Mouse (Mus musculus) cortical plate, adult 2 months (tissue): ENCODE measurements at regions not wholly inside any gene's neighbourhood (a gene's known extent, or its start where the extent isn't known, plus 50 kb on each side); places are given as distances from the start of the nearest gene placed in this dataset.

Experiments
- CTCF ChIP-seq: fragments of 200-500 bp; IDR thresholded peaks from 2 replicates; pipeline ENCODE4 v1.5.1; 2011; ENCODE audit warnings: mild to moderate bottlenecking, control low read depth, low read length; ENCODE audit not compliant: insufficient read depth; ENCODE audit errors: extremely low read depth
- POLR2A ChIP-seq: fragments of 200-500 bp; IDR thresholded peaks from 2 replicates; pipeline ENCODE4 v1.6.1; 2011; ENCODE audit warnings: mild to moderate bottlenecking, low read length, control low read depth; ENCODE audit not compliant: insufficient read depth; ENCODE audit errors: extremely low read depth

DNA sequence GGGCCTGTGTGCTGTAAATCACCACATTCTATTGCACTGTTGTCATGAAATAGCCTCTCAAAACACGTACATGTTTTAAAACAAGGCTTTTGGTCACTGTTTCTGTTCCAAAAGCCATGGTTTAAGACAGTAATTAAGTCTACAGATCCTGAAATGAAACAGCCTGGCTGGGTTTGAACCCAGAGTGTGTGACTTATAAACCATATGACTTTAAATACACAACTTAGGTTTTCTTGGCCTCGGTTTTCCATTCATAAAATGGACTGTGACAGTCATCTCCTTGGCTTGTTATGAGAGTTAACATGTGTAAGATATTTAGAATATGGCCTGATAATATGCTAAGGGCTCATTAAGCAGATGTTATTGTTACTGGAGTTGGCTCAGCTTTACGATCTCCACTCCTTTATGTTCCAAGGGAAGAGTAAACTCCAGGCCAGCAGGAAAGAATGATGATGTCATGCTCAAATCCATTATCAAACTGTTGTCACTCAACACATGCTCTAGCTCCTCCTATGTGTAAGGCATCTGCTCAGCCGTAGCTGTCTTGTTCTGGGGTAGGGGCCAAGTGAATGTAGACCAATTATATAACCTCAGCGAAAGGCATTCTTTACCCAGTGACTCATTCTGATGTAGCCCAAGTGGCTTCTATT is 154.6 kb upstream of the Slc25a13 start:
- TF ChIP-seq POLR2A (no peak), CTCF (no peak)
